ENCODE assay signal across 8 mouse cellular contexts in genomic region chr11:3314148-3314547, GRCm38 (mm10). TPM values are rescaled to one million over a fixed set of nuclear protein-coding genes. Genes with fewer than 3 reads are reported as not detected.
A peak's percentile ranks its signal among the peaks of the same experiment; 100 is the strongest.
DNase-seq lines count a peak whose midpoint lies in the region; ATAC-seq and TF ChIP-seq lines count a peak whose summit lies in the region.

No protein-coding gene starts in this region.

- TF ChIP-seq POLR2A in spleen, adult 2 months (IDR thresholded peaks at IDR 0.05; ENCODE audit: low read depth, low read length), result no peak

- peak; percentile 46; the same call in 1 of the 2 replicates for TF ChIP-seq CTCF in spleen, adult 2 months (IDR thresholded peaks at IDR 0.05; ENCODE audit: extremely low read depth, insufficient read depth, insufficient read length, insufficient replicate concordance)

- no peak overlapping the region for H3K9ac ChIP-seq in hindbrain, embryonic 12.5 days
- H3K9ac ChIP-seq in midbrain, embryonic 16.5 days (ENCODE audit: low read depth, low read length), result no peak overlapping the region

- H3K36me3 ChIP-seq in spleen, adult 2 months (ENCODE audit: control insufficient read depth, insufficient read depth, low read length), result peaks cover 6% of the 10 kb centered on the region
- H3K36me3 ChIP-seq in hindbrain, embryonic 12.5 days, result peaks cover 39% of the 10 kb centered on the region
- peaks cover 9% of the 10 kb centered on the region for H3K36me3 ChIP-seq in midbrain, embryonic 16.5 days (ENCODE audit: control insufficient read depth, insufficient read depth, low read length)

- H3K27ac ChIP-seq in spleen, adult 2 months (ENCODE audit: insufficient read depth, low read length), result no peak overlapping the region
- no peak overlapping the region for H3K27ac ChIP-seq in hindbrain, embryonic 12.5 days
- no peak overlapping the region for H3K27ac ChIP-seq in midbrain, embryonic 16.5 days (ENCODE audit: low read length)

- WGBS in spleen, adult 2 months, result 46% methylated on average over 2 of the region's 2 CpGs
- 26% methylated on average over 2 of the region's 2 CpGs for WGBS in hindbrain, embryonic 12.5 days
- 32% methylated on average over 2 of the region's 2 CpGs for WGBS in midbrain, embryonic 16.5 days

- H3K4me2 ChIP-seq in hindbrain, embryonic 12.5 days (replicated peaks), result no peak overlapping the region
- no peak overlapping the region for H3K4me2 ChIP-seq in midbrain, embryonic 16.5 days (ENCODE audit: low read length)

- no peaks in the 10 kb centered on the region for H3K9me3 ChIP-seq in hindbrain, embryonic 12.5 days (replicated peaks)
- H3K9me3 ChIP-seq in midbrain, embryonic 16.5 days (replicated peaks; ENCODE audit: control insufficient read depth, low read length, poor library complexity, severe bottlenecking), result no peaks in the 10 kb centered on the region

- no peaks in the 10 kb centered on the region for H3K27me3 ChIP-seq in spleen, adult 2 months (ENCODE audit: control insufficient read depth, insufficient read depth, low read length)
- no peaks in the 10 kb centered on the region for H3K27me3 ChIP-seq in hindbrain, embryonic 12.5 days
- no peaks in the 10 kb centered on the region for H3K27me3 ChIP-seq in midbrain, embryonic 16.5 days (ENCODE audit: control insufficient read depth, insufficient read depth, low read depth, low read length)

- peak; percentile 74 for ATAC-seq in hindbrain, embryonic 12.5 days (ENCODE audit: low FRiP score)
- peak; percentile 64; the same call in 1 of the 2 replicates for ATAC-seq in midbrain, embryonic 16.5 days

- no peak for DNase-seq in spleen, adult 2 months (ENCODE audit: low read depth in 1 of 2, low spot score in 2 of 2)
- no peak for DNase-seq in spleen, postnatal 14 days (ENCODE audit: low spot score in 2 of 2)
- DNase-seq in ZHBTc4 (ENCODE audit: low read depth, low spot score) (peak; percentile 95), liver (peak; percentile 67)
- DNase-seq in embryo, embryonic 10.5 days (ENCODE audit: low spot score), result peak; percentile 72
- DNase-seq in urinary bladder, postnatal 4 days (ENCODE audit: low spot score in 2 of 2), result no peak

- H3K4me1 ChIP-seq in spleen, adult 2 months (ENCODE audit: control insufficient read depth, insufficient read depth, insufficient read length), result no peaks in the 10 kb centered on the region; the same call in 1 of the 2 replicates
- no peaks in the 10 kb centered on the region for H3K4me1 ChIP-seq in hindbrain, embryonic 12.5 days
- H3K4me1 ChIP-seq in midbrain, embryonic 16.5 days (ENCODE audit: control insufficient read depth, insufficient read depth, low read length), result no peaks in the 10 kb centered on the region

- H3K4me3 ChIP-seq in spleen, adult 2 months (ENCODE audit: extremely low read depth, insufficient read depth, insufficient read length), result no peak overlapping the region
- no peak overlapping the region for H3K4me3 ChIP-seq in hindbrain, embryonic 12.5 days
- no peak overlapping the region for H3K4me3 ChIP-seq in midbrain, embryonic 16.5 days (ENCODE audit: low read depth, low read length)

RNA-seq across cellular contexts. Expression of gene Pik3ip1, which starts 16.1 kb away (rescaled TPM):
- polyA plus RNA-seq in spleen, adult 2 months (2012; rRNA removed), result 43.6 and 58.5 TPM in 2 replicates
- polyA plus RNA-seq in hindbrain, embryonic 12.5 days (2016; fragmentation: Nextera tagmentation; extraction: Ambion mirVana), result 19.9 and 22.0 TPM in 2 replicates
- 22.8 and 29.5 TPM in 2 replicates for polyA plus RNA-seq in midbrain, embryonic 16.5 days (2015; fragmentation: Nextera tagmentation; extraction: Ambion mirVana)

RNA-seq across cellular contexts. Expression of gene Patz1, which starts 25.5 kb away (rescaled TPM):
- 44.9 and 49.9 TPM in 2 replicates for polyA plus RNA-seq in spleen, adult 2 months (2012; rRNA removed)
- 115 and 119 TPM in 2 replicates for polyA plus RNA-seq in hindbrain, embryonic 12.5 days (2016; fragmentation: Nextera tagmentation; extraction: Ambion mirVana)
- polyA plus RNA-seq in midbrain, embryonic 16.5 days (2015; fragmentation: Nextera tagmentation; extraction: Ambion mirVana), result 41.6 and 52.0 TPM in 2 replicates

RNA-seq across cellular contexts. Expression of gene Drg1, which starts 47.9 kb away (rescaled TPM):
- 11.1 TPM in 2 replicates for polyA plus RNA-seq in spleen, adult 2 months (2012; rRNA removed)
- 240 and 245 TPM in 2 replicates for polyA plus RNA-seq in hindbrain, embryonic 12.5 days (2016; fragmentation: Nextera tagmentation; extraction: Ambion mirVana)
- polyA plus RNA-seq in midbrain, embryonic 16.5 days (2015; fragmentation: Nextera tagmentation; extraction: Ambion mirVana), result 212 and 223 TPM in 2 replicates

Comparison
In these comparisons a context has a peak if more than half of its experiments do, and no peak if none do; other contexts are left out.
1. DNase-seq: peak in ZHBTc4 (single experiment), embryo, embryonic 10.5 days (single experiment) and liver (single experiment); none in spleen, adult 2 months (0 of 2), spleen, postnatal 14 days (0 of 2) and urinary bladder, postnatal 4 days (0 of 2).
2. RNA of gene Drg1, which starts 47.9 kb away (polyA plus RNA-seq): 240 to 245 TPM in hindbrain, embryonic 12.5 days and 212 to 223 TPM in midbrain, embryonic 16.5 days; 11.1 TPM in spleen, adult 2 months; every median in the first group is over 10 times any median in the second.